Mouse (Mus musculus): ENCODE measurements around the gene Serpinb9. TPM values are rescaled to one million over a fixed set of nuclear protein-coding genes. Genes with fewer than 3 reads are reported as not detected.

The Serpinb9 gene
- polyA plus RNA-seq, 1 experiment: 11.4 TPM

DNA sequence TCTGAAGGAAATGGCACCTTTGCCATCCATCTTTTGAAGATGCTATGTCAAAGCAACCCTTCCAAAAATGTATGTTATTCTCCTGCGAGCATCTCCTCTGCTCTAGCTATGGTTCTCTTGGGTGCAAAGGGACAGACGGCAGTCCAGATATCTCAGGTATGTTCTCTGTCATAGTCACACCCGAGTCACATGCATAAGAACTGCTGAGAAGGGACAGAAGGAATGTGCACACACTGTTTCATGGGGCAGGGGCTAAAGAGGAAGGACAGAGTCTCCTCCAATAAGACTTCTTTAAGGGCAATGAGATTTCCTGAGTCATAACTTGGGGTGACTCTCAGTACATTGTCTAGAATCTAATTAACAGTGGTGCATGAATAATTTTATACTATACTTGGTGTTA, 3.5 kb downstream of the Serpinb9 start:
- Histone ChIP-seq H3K4me1 (replicated peaks; ENCODE audit: control insufficient read depth, insufficient read depth, low read length) (peaks cover 5% of the 10 kb centered on the region), H3K4me3 (ENCODE audit: control insufficient read depth, insufficient read depth, low read length) (no peak overlapping the region), H3K27ac (ENCODE audit: control insufficient read depth, insufficient read depth, low read length) (no peak overlapping the region), H3K27me3 (ENCODE audit: control insufficient read depth, insufficient read depth, low read length) (no peaks in the 10 kb centered on the region), H3K36me3 (ENCODE audit: control insufficient read depth, insufficient read depth, low read length) (0 out of 2 replicates have a peak, but pooled peaks cover 6% of the 10 kb centered on the region)
- DNase-seq: no peak
- WGBS: over 99% methylated on average over 3 of the region's 3 CpGs
- no peak for TF ChIP-seq CTCF (IDR thresholded peaks at IDR 0.05; ENCODE audit: borderline replicate concordance, control insufficient read depth, extremely low read depth, insufficient read depth, low read length, poor library complexity)
- no peak for TF ChIP-seq POLR2A (IDR thresholded peaks at IDR 0.05; ENCODE audit: control insufficient read depth, extremely low read depth, insufficient read depth, low read length, poor library complexity)

DNA sequence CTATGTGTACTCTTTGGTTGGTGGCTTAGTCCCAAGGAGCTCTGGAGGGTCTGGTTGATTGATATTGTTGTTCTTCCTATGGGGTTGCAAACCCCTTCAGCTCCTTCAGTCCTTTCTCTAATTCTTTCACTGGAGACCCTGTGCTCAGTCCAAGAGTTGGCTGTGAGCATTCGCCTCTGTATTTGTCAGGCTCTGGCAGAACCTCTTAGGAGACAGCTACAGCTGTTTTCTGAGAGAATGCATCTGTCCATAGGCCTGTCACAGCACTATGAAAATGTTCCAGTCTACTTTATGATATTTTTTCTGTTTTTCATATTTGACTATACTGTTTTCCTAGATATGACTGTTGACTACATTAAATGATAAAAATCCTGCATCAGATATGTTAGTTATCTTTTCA, 9.3 kb downstream of the Serpinb9 start:
- TF ChIP-seq POLR2A (IDR thresholded peaks at IDR 0.05; ENCODE audit: control insufficient read depth, extremely low read depth, insufficient read depth, low read length, poor library complexity) (no peak), CTCF (IDR thresholded peaks at IDR 0.05; ENCODE audit: borderline replicate concordance, control insufficient read depth, extremely low read depth, insufficient read depth, low read length, poor library complexity) (no peak)
- no peak for DNase-seq
- Histone ChIP-seq H3K4me3 (ENCODE audit: control insufficient read depth, insufficient read depth, low read length) (no peak overlapping the region), H3K4me1 (replicated peaks; ENCODE audit: control insufficient read depth, insufficient read depth, low read length) (no peaks in the 10 kb centered on the region), H3K27me3 (ENCODE audit: control insufficient read depth, insufficient read depth, low read length) (no peaks in the 10 kb centered on the region), H3K36me3 (ENCODE audit: control insufficient read depth, insufficient read depth, low read length) (0 out of 2 replicates have a peak, but pooled peaks cover 6% of the 10 kb centered on the region), H3K27ac (ENCODE audit: control insufficient read depth, insufficient read depth, low read length) (no peak overlapping the region)
- 95% methylated on average over 1 of the region's 1 CpGs for WGBS

DNA sequence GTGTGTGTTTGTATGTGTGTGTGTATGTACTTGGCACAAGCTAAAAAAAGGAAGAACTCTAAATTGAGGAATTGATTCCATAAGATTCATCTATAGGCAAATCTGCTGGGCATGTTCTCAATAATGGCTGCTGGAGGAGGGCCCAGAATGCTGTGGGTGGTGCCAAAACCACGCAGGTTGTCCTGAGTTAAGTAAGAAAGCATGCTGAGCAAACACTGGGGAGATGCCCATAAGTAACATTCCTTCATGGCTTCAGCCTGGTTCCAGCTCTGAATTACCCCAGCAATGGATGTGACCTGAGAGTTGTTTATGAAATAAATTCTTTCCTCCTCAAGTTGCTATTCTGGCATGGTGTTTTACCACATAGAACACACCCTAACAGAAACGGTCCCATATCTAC, 10.2 kb downstream of the Serpinb9 start:
- DNase-seq: no peak
- Histone ChIP-seq H3K4me3 (ENCODE audit: control insufficient read depth, insufficient read depth, low read length) (no peak overlapping the region), H3K36me3 (ENCODE audit: control insufficient read depth, insufficient read depth, low read length) (0 out of 2 replicates have a peak, but pooled peaks cover 6% of the 10 kb centered on the region), H3K27ac (ENCODE audit: control insufficient read depth, insufficient read depth, low read length) (no peak overlapping the region), H3K27me3 (ENCODE audit: control insufficient read depth, insufficient read depth, low read length) (no peaks in the 10 kb centered on the region), H3K4me1 (replicated peaks; ENCODE audit: control insufficient read depth, insufficient read depth, low read length) (no peaks in the 10 kb centered on the region)
- 89% methylated on average over 2 of the region's 2 CpGs for WGBS
- TF ChIP-seq CTCF (IDR thresholded peaks at IDR 0.05; ENCODE audit: borderline replicate concordance, control insufficient read depth, extremely low read depth, insufficient read depth, low read length, poor library complexity): no peak
- no peak for TF ChIP-seq POLR2A (IDR thresholded peaks at IDR 0.05; ENCODE audit: control insufficient read depth, extremely low read depth, insufficient read depth, low read length, poor library complexity)

DNA sequence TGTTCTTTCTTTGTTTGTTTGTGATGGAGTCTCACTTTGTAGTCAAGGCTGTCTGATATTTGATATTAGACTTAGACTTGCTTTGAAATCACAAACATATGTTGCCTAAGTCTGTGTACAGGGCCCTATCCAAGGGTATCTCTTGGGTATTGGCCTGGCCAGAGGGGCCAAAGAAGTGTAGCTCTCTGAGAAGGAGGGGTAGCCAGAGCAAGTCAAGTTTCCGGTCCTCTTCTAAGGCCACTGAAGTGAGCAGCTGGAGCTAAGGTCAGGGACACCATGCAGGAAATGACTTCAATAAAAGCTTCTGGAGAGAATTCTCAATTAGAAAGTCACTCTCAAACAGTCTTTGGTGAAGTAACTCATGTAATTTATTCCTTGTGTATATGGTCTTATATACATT, 19.3 kb downstream of the Serpinb9 start:
- H3K4me1 ChIP-seq (replicated peaks; ENCODE audit: control insufficient read depth, insufficient read depth, low read length): no peaks in the 10 kb centered on the region
- no peak overlapping the region for H3K4me3 ChIP-seq (ENCODE audit: control insufficient read depth, insufficient read depth, low read length)
- TF ChIP-seq POLR2A (IDR thresholded peaks at IDR 0.05; ENCODE audit: control insufficient read depth, extremely low read depth, insufficient read depth, low read length, poor library complexity) (no peak), CTCF (IDR thresholded peaks at IDR 0.05; ENCODE audit: borderline replicate concordance, control insufficient read depth, extremely low read depth, insufficient read depth, low read length, poor library complexity) (no peak)
- H3K27me3 ChIP-seq (ENCODE audit: control insufficient read depth, insufficient read depth, low read length): no peaks in the 10 kb centered on the region
- WGBS: 88% methylated on average over 1 of the region's 1 CpGs
- no peak for DNase-seq
- no peak overlapping the region for H3K27ac ChIP-seq (ENCODE audit: control insufficient read depth, insufficient read depth, low read length)
- no peaks in the 10 kb centered on the region for H3K36me3 ChIP-seq (ENCODE audit: control insufficient read depth, insufficient read depth, low read length)

DNA sequence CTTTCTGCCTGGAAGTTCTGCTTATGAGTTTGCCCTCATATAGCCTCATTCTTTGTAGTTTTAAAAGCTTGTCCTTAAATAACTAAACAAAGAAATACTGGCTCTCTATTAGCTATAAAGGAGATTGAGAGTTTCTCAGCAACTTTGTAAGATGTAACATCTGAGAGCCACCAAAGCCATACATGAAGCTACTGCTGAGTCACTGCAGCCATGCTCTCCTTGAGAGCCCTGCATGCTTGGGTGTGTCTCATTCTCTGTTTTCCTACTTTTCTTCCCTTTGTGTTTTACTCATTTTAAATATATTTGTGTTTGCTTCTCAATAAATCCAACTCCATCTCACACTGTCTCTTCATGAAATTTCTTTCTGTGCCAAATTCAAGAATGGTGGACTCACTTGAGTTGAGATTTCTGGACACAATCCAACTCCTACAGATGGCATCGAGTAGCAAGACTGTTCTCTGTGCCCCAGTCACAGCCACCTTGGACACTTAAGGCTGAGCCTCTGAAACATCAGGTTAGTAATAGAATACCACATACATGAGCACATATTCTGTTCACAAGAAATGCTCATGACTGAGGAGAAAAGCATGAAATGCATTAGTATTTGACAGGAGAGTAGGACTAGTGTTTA, 23.5 kb downstream of the Serpinb9 start:
- no peak for DNase-seq
- TF ChIP-seq CTCF (IDR thresholded peaks at IDR 0.05; ENCODE audit: borderline replicate concordance, control insufficient read depth, extremely low read depth, insufficient read depth, low read length, poor library complexity): no peak
- TF ChIP-seq POLR2A (IDR thresholded peaks at IDR 0.05; ENCODE audit: control insufficient read depth, extremely low read depth, insufficient read depth, low read length, poor library complexity): no peak
- no peak overlapping the region for H3K4me3 ChIP-seq (ENCODE audit: control insufficient read depth, insufficient read depth, low read length)
- H3K27ac ChIP-seq (ENCODE audit: control insufficient read depth, insufficient read depth, low read length): no peak overlapping the region
- H3K36me3 ChIP-seq (ENCODE audit: control insufficient read depth, insufficient read depth, low read length): no peaks in the 10 kb centered on the region
- H3K27me3 ChIP-seq (ENCODE audit: control insufficient read depth, insufficient read depth, low read length): no peaks in the 10 kb centered on the region
- no peaks in the 10 kb centered on the region for H3K4me1 ChIP-seq (replicated peaks; ENCODE audit: control insufficient read depth, insufficient read depth, low read length)
- 33% methylated on average over 1 of the region's 1 CpGs for WGBS

DNA sequence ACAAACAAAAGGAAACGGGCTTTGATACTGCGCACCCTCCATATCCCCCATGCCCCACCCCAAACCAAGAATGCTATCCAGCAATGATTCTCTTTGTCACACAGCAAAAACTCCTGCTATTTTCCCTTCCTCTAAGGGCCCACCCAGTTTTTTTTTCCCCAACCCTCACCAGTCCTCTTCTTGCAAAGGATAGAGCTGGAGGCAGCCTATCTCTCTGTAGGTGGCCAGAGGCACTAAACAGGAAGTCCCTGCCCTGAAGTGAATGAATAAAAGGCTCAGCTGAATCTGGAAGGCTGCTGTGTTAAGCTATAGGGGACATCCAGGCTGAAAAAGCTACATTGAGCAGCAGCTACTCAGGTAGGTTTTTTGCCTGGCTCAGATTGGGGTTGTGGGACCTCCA, 24.2 kb downstream of the Serpinb9 start, which contains the start of gene Serpinb9b:
TSS of gene Serpinb9b (plus strand) at position 173 of the 400 bp plus-strand sequence.
- no peaks in the 10 kb centered on the region for H3K36me3 ChIP-seq (ENCODE audit: control insufficient read depth, insufficient read depth, low read length)
- H3K4me3 ChIP-seq (ENCODE audit: control insufficient read depth, insufficient read depth, low read length): no peak within 1 kb of the TSS
- no peaks in the 10 kb centered on the region for H3K4me1 ChIP-seq (replicated peaks; ENCODE audit: control insufficient read depth, insufficient read depth, low read length)
- H3K27ac ChIP-seq (ENCODE audit: control insufficient read depth, insufficient read depth, low read length): no peak within 1 kb of the TSS
- WGBS: 90% methylated on average over 2 of the region's 2 CpGs
- TF ChIP-seq CTCF (IDR thresholded peaks at IDR 0.05; ENCODE audit: borderline replicate concordance, control insufficient read depth, extremely low read depth, insufficient read depth, low read length, poor library complexity) (no peak), POLR2A (IDR thresholded peaks at IDR 0.05; ENCODE audit: control insufficient read depth, extremely low read depth, insufficient read depth, low read length, poor library complexity) (no peak)
- no peak for DNase-seq
- no peaks in the 10 kb centered on the region for H3K27me3 ChIP-seq (ENCODE audit: control insufficient read depth, insufficient read depth, low read length)
